Mouse (Mus musculus): ENCODE results near the gene Rbm24. TPM values are rescaled to one million over a fixed set of nuclear protein-coding genes. Genes with fewer than 3 reads are reported as not detected.

Rbm24 gene
- 3.7 and 4.0 TPM in 2 replicates for polyA plus RNA-seq (2015; fragmentation: Nextera tagmentation; extraction: Ambion mirVana)

DNA sequence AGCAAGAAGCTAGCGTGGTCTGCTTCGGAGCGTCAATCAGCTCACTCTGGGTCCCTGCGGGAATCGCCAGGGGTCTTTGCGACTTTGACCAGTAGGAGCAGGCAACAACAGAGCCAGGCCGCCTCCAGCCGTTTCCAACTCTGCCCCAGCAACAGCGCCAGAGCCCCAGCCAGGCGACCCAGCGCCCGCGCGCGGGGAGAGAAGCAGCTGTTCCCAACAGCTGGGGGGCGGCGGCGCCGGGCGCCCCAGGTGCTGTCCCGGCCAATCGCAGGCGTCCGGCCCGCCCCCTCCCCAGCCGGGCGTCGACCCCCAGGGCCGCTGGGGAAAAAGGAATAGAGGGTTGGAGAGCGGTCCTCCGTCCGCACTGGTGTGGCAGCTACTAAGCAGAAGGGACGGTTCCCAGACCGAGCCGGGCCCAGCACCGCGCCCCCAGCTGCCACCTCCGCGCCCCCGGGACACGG lies at the start of gene Rbm24:
Gene Rbm24 (plus strand): TSS at position 294 of the 461 bp plus-strand sequence.
- H3K36me3 ChIP-seq = no peaks in the 10 kb centered on the region
- H3K9ac ChIP-seq = peak within 1 kb of the TSS; percentile 52
- H3K9me3 ChIP-seq = no peaks in the 10 kb centered on the region
- peak within 1 kb of the TSS; percentile 56 for H3K4me3 ChIP-seq
- peak; percentile 89 for ATAC-seq (ENCODE audit: borderline replicate concordance, extremely low read depth, low FRiP score, low TSS enrichment)
- H3K4me2 ChIP-seq = peak within 1 kb of the TSS; percentile 83
- WGBS = under 1% methylated on average over 41 of the region's 41 CpGs
- H3K4me1 ChIP-seq = peaks cover 4% of the 10 kb centered on the region; the same call in 1 of the 2 replicates
- H3K27ac ChIP-seq = peak within 1 kb of the TSS; percentile 7; the same call in 1 of the 2 replicates
- peaks cover 8% of the 10 kb centered on the region; the same call in 1 of the 2 replicates for H3K27me3 ChIP-seq

DNA sequence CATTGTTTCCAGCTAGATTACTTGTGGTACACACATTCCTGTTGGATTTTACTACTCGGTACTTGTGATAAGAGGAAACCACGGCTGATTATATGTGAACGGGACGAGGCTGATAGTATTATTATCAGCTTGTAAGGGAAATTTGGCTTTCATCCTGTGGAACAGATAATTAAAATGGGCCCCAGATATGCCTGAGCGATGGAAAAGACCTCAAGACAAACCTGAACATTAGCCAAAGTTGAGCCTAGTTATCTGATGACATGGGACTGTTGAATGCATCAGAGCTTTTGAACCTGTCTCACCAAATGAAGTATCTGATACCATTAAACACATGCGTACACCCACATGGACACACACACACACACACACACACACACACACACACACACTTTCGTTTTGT lies 45.4 kb upstream of the Rbm24 start:
- ATAC-seq (ENCODE audit: borderline replicate concordance, extremely low read depth, low FRiP score, low TSS enrichment) = no peak
- no peaks in the 10 kb centered on the region for H3K4me1 ChIP-seq
- no peaks in the 10 kb centered on the region for H3K9me3 ChIP-seq
- H3K27me3 ChIP-seq = no peaks in the 10 kb centered on the region
- no peak overlapping the region for H3K27ac ChIP-seq
- H3K4me3 ChIP-seq = no peak overlapping the region
- H3K9ac ChIP-seq = no peak overlapping the region
- 56% methylated on average over 7 of the region's 7 CpGs for WGBS
- no peak overlapping the region for H3K4me2 ChIP-seq
- H3K36me3 ChIP-seq = no peaks in the 10 kb centered on the region

DNA sequence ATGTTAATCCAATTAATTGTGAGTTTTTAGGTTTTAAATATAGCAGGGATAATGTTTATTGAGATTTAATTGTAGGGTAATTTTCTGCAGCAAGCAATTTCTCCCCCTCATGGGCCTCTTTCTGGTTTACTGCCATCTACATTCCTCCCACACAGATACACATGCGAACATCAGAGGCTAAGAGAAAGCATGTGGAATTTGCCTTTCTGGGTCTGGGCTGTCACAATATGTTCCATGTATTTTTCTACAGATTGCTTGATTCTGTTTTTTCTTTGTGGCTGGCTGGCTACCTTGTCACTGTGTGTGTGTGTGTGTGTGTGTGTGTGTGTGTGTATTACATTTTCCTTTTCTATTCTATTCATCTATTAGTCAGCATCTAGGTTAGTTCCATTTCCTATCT lies 42.9 kb upstream of the Rbm24 start:
- H3K9ac ChIP-seq = no peak overlapping the region
- no peak overlapping the region for H3K4me3 ChIP-seq
- no peak overlapping the region for H3K27ac ChIP-seq
- H3K27me3 ChIP-seq = no peaks in the 10 kb centered on the region
- H3K4me1 ChIP-seq = no peaks in the 10 kb centered on the region
- H3K36me3 ChIP-seq = no peaks in the 10 kb centered on the region
- H3K9me3 ChIP-seq = no peaks in the 10 kb centered on the region
- 62% methylated on average over 1 of the region's 1 CpGs for WGBS
- ATAC-seq (ENCODE audit: borderline replicate concordance, extremely low read depth, low FRiP score, low TSS enrichment) = no peak
- no peak overlapping the region for H3K4me2 ChIP-seq

DNA sequence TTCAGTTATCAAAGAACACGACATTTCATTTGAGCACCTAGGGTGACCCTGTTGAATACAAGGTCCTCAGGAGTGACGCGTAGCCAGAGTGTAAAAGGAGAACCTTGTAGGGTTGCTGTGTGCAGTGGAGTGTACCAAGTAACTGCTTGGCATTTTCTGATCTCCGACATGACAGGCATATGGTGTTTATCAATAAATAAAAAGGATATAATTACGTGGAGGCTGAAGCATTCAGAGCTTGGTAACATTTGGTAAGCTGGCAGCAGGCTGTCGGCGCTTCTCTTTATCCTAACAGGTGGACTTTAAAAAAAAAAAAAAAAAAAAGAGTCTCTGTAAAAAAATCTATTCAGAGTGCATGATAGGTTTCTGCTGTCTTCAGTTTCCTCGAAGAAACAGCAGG lies 30.8 kb upstream of the Rbm24 start:
- H3K4me3 ChIP-seq = no peak overlapping the region
- H3K9ac ChIP-seq = no peak overlapping the region
- no peak overlapping the region for H3K4me2 ChIP-seq
- H3K9me3 ChIP-seq = no peaks in the 10 kb centered on the region
- H3K27ac ChIP-seq = no peak overlapping the region
- no peaks in the 10 kb centered on the region for H3K27me3 ChIP-seq
- no peak for ATAC-seq (ENCODE audit: borderline replicate concordance, extremely low read depth, low FRiP score, low TSS enrichment)
- no peaks in the 10 kb centered on the region for H3K4me1 ChIP-seq
- H3K36me3 ChIP-seq = no peaks in the 10 kb centered on the region
- 84% methylated on average over 8 of the region's 8 CpGs for WGBS

DNA sequence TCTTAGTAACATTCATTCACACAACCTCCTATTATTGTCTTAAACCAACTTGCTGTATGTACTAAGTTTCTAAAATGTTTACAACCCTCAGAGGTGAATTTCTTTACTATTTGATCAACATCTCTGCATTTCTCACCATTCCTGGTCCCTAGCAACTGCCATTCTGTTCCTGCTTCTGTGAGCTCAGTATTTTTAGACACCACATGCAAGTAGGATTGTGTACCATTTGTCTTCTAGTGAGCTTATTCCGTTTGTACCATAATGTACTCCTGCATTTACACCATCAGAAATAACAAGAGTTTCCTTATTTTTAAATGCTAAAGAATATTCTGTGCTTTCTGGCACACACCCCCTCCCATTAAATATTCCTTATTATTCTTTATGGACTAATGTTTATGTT lies 26.6 kb upstream of the Rbm24 start:
- no peaks in the 10 kb centered on the region for H3K9me3 ChIP-seq
- WGBS = 58% methylated on average over 1 of the region's 1 CpGs
- H3K4me2 ChIP-seq = no peak overlapping the region
- H3K27me3 ChIP-seq = no peaks in the 10 kb centered on the region
- no peaks in the 10 kb centered on the region for H3K36me3 ChIP-seq
- H3K9ac ChIP-seq = no peak overlapping the region
- no peak overlapping the region for H3K4me3 ChIP-seq
- H3K27ac ChIP-seq = no peak overlapping the region
- no peak for ATAC-seq (ENCODE audit: borderline replicate concordance, extremely low read depth, low FRiP score, low TSS enrichment)
- H3K4me1 ChIP-seq = no peaks in the 10 kb centered on the region

DNA sequence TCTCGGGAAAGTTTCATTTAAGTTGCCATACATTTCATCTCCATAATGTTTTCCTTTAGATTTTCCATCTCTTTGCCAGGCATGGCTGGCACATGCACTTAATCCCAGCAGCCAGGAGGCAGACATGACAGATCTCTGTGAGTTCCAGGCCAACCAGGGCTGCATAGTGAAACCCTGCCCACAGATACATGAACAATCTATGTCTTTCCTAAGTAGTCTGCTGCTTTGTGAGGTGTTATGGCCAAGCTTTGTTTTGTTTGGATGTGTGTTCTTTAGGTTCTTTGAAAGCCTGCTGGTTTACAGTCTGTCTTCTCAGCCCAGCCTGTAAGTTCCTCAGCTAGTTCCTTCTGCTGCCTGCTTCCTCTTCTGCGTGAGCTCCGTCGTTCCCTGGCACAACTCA lies 25.3 kb upstream of the Rbm24 start:
- H3K36me3 ChIP-seq = no peaks in the 10 kb centered on the region
- H3K4me3 ChIP-seq = no peak overlapping the region
- no peaks in the 10 kb centered on the region for H3K4me1 ChIP-seq
- no peaks in the 10 kb centered on the region for H3K9me3 ChIP-seq
- H3K4me2 ChIP-seq = no peak overlapping the region
- WGBS = 76% methylated on average over 4 of the region's 4 CpGs
- H3K27ac ChIP-seq = no peak overlapping the region
- H3K9ac ChIP-seq = no peak overlapping the region
- no peak for ATAC-seq (ENCODE audit: borderline replicate concordance, extremely low read depth, low FRiP score, low TSS enrichment)
- H3K27me3 ChIP-seq = no peaks in the 10 kb centered on the region

DNA sequence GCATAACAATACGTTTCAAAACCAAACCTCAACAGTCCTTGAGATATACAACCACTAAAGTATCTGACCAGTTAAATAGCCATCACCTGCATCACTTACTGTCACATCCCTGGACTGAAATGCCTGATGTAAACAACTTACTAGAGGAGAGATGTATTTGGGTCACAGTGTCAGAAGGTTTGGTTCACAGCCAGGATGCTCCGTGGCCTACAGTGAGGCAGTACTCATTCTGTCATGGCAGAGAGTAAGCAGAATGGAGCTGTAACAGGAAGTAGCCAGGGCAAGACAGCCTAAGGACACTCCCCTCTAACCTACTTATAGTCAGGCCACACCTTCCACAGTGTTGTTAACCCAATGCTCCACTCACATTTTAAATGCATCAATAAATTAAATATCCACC lies 24.3 kb upstream of the Rbm24 start:
- Histone ChIP-seq H3K27me3 (no peaks in the 10 kb centered on the region), H3K9ac (no peak overlapping the region), H3K36me3 (no peaks in the 10 kb centered on the region), H3K4me2 (no peak overlapping the region), H3K4me3 (no peak overlapping the region), H3K27ac (no peak overlapping the region), H3K9me3 (no peaks in the 10 kb centered on the region), H3K4me1 (no peaks in the 10 kb centered on the region)
- ATAC-seq (ENCODE audit: borderline replicate concordance, extremely low read depth, low FRiP score, low TSS enrichment) = no peak
- WGBS = 56% methylated on average over 2 of the region's 2 CpGs

DNA sequence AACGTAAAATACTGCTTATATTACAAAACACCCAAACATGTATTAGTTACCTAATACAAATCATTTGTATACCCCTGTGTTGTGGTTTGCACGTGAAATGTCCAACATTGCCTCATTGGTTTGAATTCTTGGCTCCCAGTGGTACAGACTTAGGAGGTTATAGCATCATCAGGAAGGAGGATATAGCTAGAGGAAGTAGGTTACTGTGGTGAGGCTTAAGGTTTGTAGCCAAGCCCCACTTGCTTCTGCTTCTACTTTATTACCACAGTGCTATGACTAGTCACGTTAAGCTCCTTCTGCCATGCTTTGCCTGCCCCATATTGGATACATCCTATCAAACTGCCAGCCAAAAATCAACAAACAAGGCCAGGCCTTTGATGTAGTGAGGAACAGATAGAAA lies 21.0 kb upstream of the Rbm24 start:
- ATAC-seq (ENCODE audit: borderline replicate concordance, extremely low read depth, low FRiP score, low TSS enrichment) = no peak
- H3K4me1 ChIP-seq = no peaks in the 10 kb centered on the region
- no peaks in the 10 kb centered on the region for H3K9me3 ChIP-seq
- no peak overlapping the region for H3K27ac ChIP-seq
- no peak overlapping the region for H3K9ac ChIP-seq
- H3K27me3 ChIP-seq = no peaks in the 10 kb centered on the region
- 70% methylated on average over 3 of the region's 3 CpGs for WGBS
- H3K4me2 ChIP-seq = no peak overlapping the region
- H3K36me3 ChIP-seq = no peaks in the 10 kb centered on the region
- no peak overlapping the region for H3K4me3 ChIP-seq

DNA sequence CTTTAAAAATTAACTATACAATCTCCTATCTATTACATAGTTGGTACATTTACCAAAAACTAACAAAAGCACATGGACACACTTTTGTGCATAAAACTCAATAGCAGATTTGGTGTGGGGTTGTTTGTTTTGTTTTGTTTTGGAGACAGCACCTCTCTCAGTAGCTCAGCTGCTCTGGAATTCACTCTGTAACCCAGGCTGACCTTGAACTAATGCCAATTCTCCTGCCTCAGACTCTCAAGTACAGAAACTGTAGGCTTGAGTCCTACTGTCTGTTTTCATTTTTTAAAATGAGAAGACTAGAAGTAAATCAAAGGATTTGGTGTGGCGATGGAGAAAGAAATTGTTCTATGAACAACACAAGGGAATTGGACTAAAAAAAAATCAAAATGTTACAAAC lies 11.1 kb upstream of the Rbm24 start:
- no peaks in the 10 kb centered on the region for H3K9me3 ChIP-seq
- H3K4me2 ChIP-seq = no peak overlapping the region
- no peaks in the 10 kb centered on the region for H3K36me3 ChIP-seq
- no peak overlapping the region for H3K27ac ChIP-seq
- no peaks in the 10 kb centered on the region for H3K4me1 ChIP-seq
- H3K9ac ChIP-seq = no peak overlapping the region
- no peak overlapping the region for H3K4me3 ChIP-seq
- 78% methylated on average over 1 of the region's 1 CpGs for WGBS
- no peaks in the 10 kb centered on the region for H3K27me3 ChIP-seq
- ATAC-seq (ENCODE audit: borderline replicate concordance, extremely low read depth, low FRiP score, low TSS enrichment) = no peak

DNA sequence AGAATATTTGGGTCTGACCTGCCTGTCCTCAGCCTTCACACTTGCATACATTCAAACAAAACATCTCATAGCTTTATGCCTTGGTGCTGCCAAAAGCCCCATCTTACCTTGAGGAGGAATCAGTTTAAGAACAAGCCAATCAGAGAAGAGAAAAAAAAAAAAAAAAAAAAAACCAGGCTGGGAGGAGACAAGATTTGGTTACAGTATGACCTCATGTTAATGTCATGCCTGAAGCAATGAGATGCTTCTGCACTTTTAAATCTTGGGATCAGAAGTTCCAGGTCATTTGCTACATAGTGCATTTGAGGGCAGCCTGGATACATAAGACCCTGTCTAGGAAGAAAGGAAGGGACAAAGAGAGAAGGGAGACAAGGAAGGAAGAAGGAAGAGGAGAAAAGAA lies 6.0 kb upstream of the Rbm24 start:
- Histone ChIP-seq H3K9ac (no peak overlapping the region), H3K4me1 (no peaks in the 10 kb centered on the region), H3K36me3 (no peaks in the 10 kb centered on the region), H3K4me2 (no peak overlapping the region), H3K4me3 (no peak overlapping the region), H3K27me3 (no peaks in the 10 kb centered on the region; the same call in 1 of the 2 replicates), H3K9me3 (no peaks in the 10 kb centered on the region), H3K27ac (no peak overlapping the region)
- ATAC-seq (ENCODE audit: borderline replicate concordance, extremely low read depth, low FRiP score, low TSS enrichment) = no peak

DNA sequence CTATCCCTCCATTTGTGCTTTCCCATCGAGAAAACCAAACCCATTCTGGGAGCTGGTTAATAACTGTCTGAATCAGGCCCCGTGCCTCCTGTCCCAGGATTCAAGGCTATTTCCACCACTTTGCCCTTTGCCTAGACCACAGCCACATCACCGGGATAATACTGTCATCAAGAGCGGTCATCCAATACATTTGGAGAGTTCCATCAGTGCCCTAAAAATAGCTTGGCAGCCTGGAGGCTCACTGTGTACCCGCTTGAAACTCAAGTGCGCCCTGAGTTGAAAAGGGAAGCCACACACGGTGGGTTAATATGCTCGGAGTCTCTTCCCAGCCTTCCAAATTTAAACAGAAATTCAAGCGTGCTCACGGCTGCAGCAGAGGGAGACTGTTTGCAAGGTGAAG lies 4.6 kb upstream of the Rbm24 start:
- ATAC-seq (ENCODE audit: borderline replicate concordance, extremely low read depth, low FRiP score, low TSS enrichment) = no peak
- Histone ChIP-seq H3K27ac (no peak overlapping the region), H3K9ac (no peak overlapping the region), H3K4me1 (no peaks in the 10 kb centered on the region), H3K27me3 (peaks cover 5% of the 10 kb centered on the region; the same call in 1 of the 2 replicates), H3K9me3 (no peaks in the 10 kb centered on the region), H3K36me3 (no peaks in the 10 kb centered on the region), H3K4me3 (no peak overlapping the region), H3K4me2 (no peak overlapping the region)
- 55% methylated on average over 10 of the region's 10 CpGs for WGBS

DNA sequence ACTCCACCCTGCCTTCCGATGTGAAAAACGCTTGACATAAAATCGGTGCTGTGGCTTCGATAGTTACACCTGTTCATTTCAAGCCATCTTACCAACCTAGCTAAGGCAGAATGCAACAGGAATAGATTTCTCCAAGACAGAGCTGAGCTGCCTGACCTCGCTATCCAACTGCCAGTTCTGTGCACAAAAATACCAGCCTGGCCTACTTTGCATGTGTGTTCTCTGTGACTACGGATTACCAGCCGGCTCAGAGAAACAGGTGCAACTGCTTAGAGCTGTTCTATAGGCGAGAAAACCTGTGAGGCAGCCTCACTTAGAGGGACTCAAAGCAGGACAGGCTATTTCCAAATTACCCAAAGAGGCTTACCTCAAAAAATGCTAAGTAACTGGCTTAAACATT lies 4.2 kb upstream of the Rbm24 start:
- H3K9ac ChIP-seq = no peak overlapping the region
- peaks cover 5% of the 10 kb centered on the region; the same call in 1 of the 2 replicates for H3K27me3 ChIP-seq
- H3K4me2 ChIP-seq = no peak overlapping the region
- peaks cover under 1% of the 10 kb centered on the region; the same call in 1 of the 2 replicates for H3K4me1 ChIP-seq
- H3K36me3 ChIP-seq = no peaks in the 10 kb centered on the region
- no peak overlapping the region for H3K27ac ChIP-seq
- 67% methylated on average over 8 of the region's 8 CpGs for WGBS
- H3K4me3 ChIP-seq = no peak overlapping the region
- no peak for ATAC-seq (ENCODE audit: borderline replicate concordance, extremely low read depth, low FRiP score, low TSS enrichment)
- H3K9me3 ChIP-seq = no peaks in the 10 kb centered on the region

DNA sequence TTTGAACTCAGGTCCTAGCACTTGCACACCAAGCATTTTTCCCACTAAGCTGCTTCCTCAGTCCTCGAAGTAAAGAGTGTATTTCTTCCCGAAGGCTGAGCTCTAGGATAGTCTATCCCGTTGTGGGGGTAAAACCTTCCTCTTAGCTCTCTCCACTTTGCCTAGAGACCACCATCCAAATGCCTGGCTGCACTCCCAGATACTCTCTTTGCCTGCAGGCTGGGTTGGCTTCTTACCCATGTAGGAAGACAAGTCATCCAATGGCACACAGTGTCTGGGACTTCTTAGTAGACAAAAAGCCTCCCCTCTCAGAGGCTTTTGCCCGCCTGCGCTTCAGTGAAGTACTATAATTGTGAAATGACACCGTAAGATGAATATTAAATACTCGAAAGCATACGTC lies 2.2 kb upstream of the Rbm24 start:
- H3K36me3 ChIP-seq = no peaks in the 10 kb centered on the region
- H3K4me2 ChIP-seq = no peak overlapping the region
- ATAC-seq (ENCODE audit: borderline replicate concordance, extremely low read depth, low FRiP score, low TSS enrichment) = no peak
- WGBS = 89% methylated on average over 8 of the region's 8 CpGs
- H3K27ac ChIP-seq = no peak overlapping the region
- H3K9me3 ChIP-seq = no peaks in the 10 kb centered on the region
- peaks cover 4% of the 10 kb centered on the region; the same call in 1 of the 2 replicates for H3K4me1 ChIP-seq
- H3K4me3 ChIP-seq = no peak overlapping the region
- H3K27me3 ChIP-seq = peaks cover 8% of the 10 kb centered on the region; the same call in 1 of the 2 replicates
- H3K9ac ChIP-seq = no peak overlapping the region
